Mouse (Mus musculus) stomach, embryonic 14.5 days (tissue): Measurements from ENCODE around the gene Cacna1d. TPM values are rescaled to one million over a fixed set of nuclear protein-coding genes. Genes with fewer than 3 reads are reported as not detected.

Source experiments
- ATAC-seq: fragments of 200-750 bp; cut with Nextera tagmentation; 2 replicates; pipeline ENCODE4 v1.8.0; 2017; ENCODE audit warnings: low read depth, moderate TSS enrichment; ENCODE audit not compliant: insufficient number of reproducible peaks, insufficient read depth, low FRiP score
- H3K27ac ChIP-seq: fragments of 300-500 bp; sonication (generic); 2 replicates; pipeline ENCODE4 v1.5.1; 2014; ENCODE audit warnings: mild to moderate bottlenecking, low read length, moderate library complexity, mixed read lengths
- H3K27me3 ChIP-seq: fragments of 300-500 bp; sonication (generic); 2 replicates; pipeline ENCODE4 v1.6.1; 2014; ENCODE audit warnings: low read length, control low read depth, mixed read lengths; ENCODE audit not compliant: control insufficient read depth, insufficient read depth
- H3K36me3 ChIP-seq: fragments of 300-500 bp; sonication (generic); 2 replicates; pipeline ENCODE4 v1.6.1; 2014; ENCODE audit warnings: mild to moderate bottlenecking, control low read depth, low read length, moderate library complexity, mixed read lengths; ENCODE audit not compliant: control insufficient read depth, insufficient read depth
- H3K4me1 ChIP-seq: fragments of 300-500 bp; sonication (generic); 2 replicates; pipeline ENCODE4 v1.6.1; 2014; ENCODE audit warnings: low read length, control low read depth, mixed read lengths; ENCODE audit not compliant: control insufficient read depth, insufficient read depth
- H3K4me2 ChIP-seq: fragments of 300-500 bp; sonication (generic); replicated peaks from 2 replicates; pipeline ENCODE4 v1.6.1; 2014; ENCODE audit warnings: low read depth, low read length, control low read depth
- H3K4me3 ChIP-seq: fragments of 300-500 bp; sonication (generic); 2 replicates; pipeline ENCODE4 v1.5.1; 2014; ENCODE audit warnings: low read depth, low read length, control low read depth
- H3K9ac ChIP-seq: fragments of 300-500 bp; sonication (generic); replicated peaks from 2 replicates; pipeline ENCODE4 v1.6.1; 2014; ENCODE audit warnings: low read depth, mild to moderate bottlenecking, control low read depth, low read length, moderate library complexity, mixed read lengths
- H3K9me3 ChIP-seq: fragments of 300-500 bp; sonication (generic); 2 replicates; pipeline ENCODE4 v1.6.1; 2016; ENCODE audit warnings: low read depth, low read length, control low read depth; ENCODE audit not compliant: control insufficient read depth
- WGBS: fragments of 180-500 bp; shearing (Covaris S2); extraction: QIAGEN DNeasy Blood & Tissue Kit; methylation state at CpG from one replicate; pipeline ENCODE4 v1.1.7; 2014; 5-methylcytosine and 5-hydroxymethylcytosine counted together
- polyA plus RNA-seq: library from polyadenylated mRNA; unstranded; fragments of >200 nt; fragmentation: Nextera tagmentation; extraction: Ambion mirVana; gene quantifications from 2 replicates; pipeline ENCODE4 v1.2.1, GENCODE M21; 2014

Cacna1d gene
- polyA plus RNA-seq, 1 experiment from 2014 or later: 15.3 TPM

GRCm38 (mm10) chr14:30163733-30164708 lies 327.2 kb downstream of the Cacna1d start:
- H3K27me3 ChIP-seq: no peaks in the 10 kb centered on the region
- no peaks in the 10 kb centered on the region for H3K4me1 ChIP-seq
- 76% methylated on average over 20 of the region's 20 CpGs for WGBS
- no peak overlapping the region for H3K27ac ChIP-seq
- ATAC-seq: no peak
- H3K36me3 ChIP-seq: no peaks in the 10 kb centered on the region; the same call in 1 of the 2 replicates
- no peak overlapping the region for H3K4me2 ChIP-seq
- H3K9me3 ChIP-seq: no peaks in the 10 kb centered on the region
- H3K9ac ChIP-seq: no peak overlapping the region
- H3K4me3 ChIP-seq: no peak overlapping the region

- Histone ChIP-seq H3K27ac (no peak overlapping the region), H3K36me3 (no peaks in the 10 kb centered on the region), H3K4me3 (no peak overlapping the region), H3K9ac (no peak overlapping the region), H3K4me1 (no peaks in the 10 kb centered on the region), H3K4me2 (no peak overlapping the region), H3K27me3 (no peaks in the 10 kb centered on the region), H3K9me3 (no peaks in the 10 kb centered on the region)
- ATAC-seq: no peak
- WGBS: 66% methylated on average over 7 of the region's 7 CpGs
These were observed 343.5 kb downstream of the Cacna1d start for GRCm38 (mm10) chr14:30147774-30148173.

GRCm38 (mm10) chr14:30138379-30138964 lies 352.8 kb downstream of the Cacna1d start:
- 37% methylated on average over 11 of the region's 11 CpGs for WGBS
- no peak overlapping the region for H3K9ac ChIP-seq
- no peak overlapping the region for H3K27ac ChIP-seq
- no peak for ATAC-seq
- H3K36me3 ChIP-seq: no peaks in the 10 kb centered on the region; the same call in 1 of the 2 replicates
- no peak overlapping the region for H3K4me3 ChIP-seq
- no peaks in the 10 kb centered on the region for H3K27me3 ChIP-seq
- H3K4me2 ChIP-seq: no peak overlapping the region
- H3K9me3 ChIP-seq: no peaks in the 10 kb centered on the region
- no peaks in the 10 kb centered on the region for H3K4me1 ChIP-seq

DNA sequence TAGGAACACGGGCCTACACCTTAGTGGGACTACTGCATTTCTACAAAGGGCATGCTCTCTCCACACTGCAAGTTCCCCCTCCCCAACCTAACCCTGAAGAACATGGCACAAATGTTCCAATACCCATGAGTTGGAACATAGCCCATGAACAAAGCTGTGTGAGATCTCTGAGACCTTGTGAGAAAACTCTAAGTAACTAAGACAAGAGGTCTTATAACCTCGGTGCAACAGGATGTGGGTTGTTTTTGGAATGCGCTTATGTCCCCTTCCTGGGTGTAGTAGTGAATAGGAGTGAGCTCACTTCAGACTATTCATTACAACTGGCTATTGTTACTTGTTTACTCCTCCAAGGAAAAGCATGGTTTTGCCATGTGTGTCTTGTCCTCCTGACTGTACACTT lies 353.3 kb downstream of the Cacna1d start:
- Histone ChIP-seq H3K36me3 (no peaks in the 10 kb centered on the region; the same call in 1 of the 2 replicates), H3K27me3 (no peaks in the 10 kb centered on the region), H3K9me3 (no peaks in the 10 kb centered on the region), H3K4me3 (no peak overlapping the region), H3K9ac (no peak overlapping the region), H3K4me2 (no peak overlapping the region), H3K27ac (no peak overlapping the region), H3K4me1 (no peaks in the 10 kb centered on the region)
- no peak for ATAC-seq
- WGBS: 71% methylated on average over 3 of the region's 3 CpGs

DNA sequence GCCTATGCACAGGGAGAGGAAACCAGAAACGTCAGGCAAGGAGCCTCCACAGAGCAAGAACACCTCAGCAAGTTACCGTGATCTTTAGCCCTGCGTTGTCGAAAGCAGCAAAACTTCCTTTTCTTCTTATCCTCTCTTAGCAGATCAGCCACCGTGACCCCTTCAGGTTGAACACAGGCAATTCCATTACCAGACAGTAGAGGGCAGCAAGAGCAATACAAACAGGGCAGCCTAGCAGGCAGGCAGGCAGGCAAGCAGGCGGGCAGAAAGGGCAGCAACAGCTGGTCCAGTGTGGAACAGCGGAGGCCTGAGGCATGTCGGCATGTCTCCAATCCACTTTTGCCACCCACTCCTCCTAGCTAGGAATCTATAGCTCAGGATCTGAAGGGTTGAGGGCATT lies 354.3 kb downstream of the Cacna1d start:
- ATAC-seq: peak; percentile 56; the same call in 1 of the 2 replicates
- Histone ChIP-seq H3K9ac (no peak overlapping the region), H3K4me3 (no peak overlapping the region), H3K27ac (no peak overlapping the region), H3K36me3 (no peaks in the 10 kb centered on the region; the same call in 1 of the 2 replicates), H3K9me3 (no peaks in the 10 kb centered on the region), H3K27me3 (no peaks in the 10 kb centered on the region), H3K4me2 (no peak overlapping the region), H3K4me1 (no peaks in the 10 kb centered on the region)
- WGBS: 7% methylated on average over 8 of the region's 8 CpGs

GRCm38 (mm10) chr14:30135351-30135750 lies 355.9 kb downstream of the Cacna1d start:
- Histone ChIP-seq H3K27me3 (no peaks in the 10 kb centered on the region), H3K9ac (no peak overlapping the region), H3K4me3 (no peak overlapping the region), H3K4me2 (no peak overlapping the region), H3K9me3 (no peaks in the 10 kb centered on the region), H3K4me1 (no peaks in the 10 kb centered on the region), H3K27ac (no peak overlapping the region), H3K36me3 (no peaks in the 10 kb centered on the region; the same call in 1 of the 2 replicates)
- 88% methylated on average over 10 of the region's 10 CpGs for WGBS
- ATAC-seq: no peak

DNA sequence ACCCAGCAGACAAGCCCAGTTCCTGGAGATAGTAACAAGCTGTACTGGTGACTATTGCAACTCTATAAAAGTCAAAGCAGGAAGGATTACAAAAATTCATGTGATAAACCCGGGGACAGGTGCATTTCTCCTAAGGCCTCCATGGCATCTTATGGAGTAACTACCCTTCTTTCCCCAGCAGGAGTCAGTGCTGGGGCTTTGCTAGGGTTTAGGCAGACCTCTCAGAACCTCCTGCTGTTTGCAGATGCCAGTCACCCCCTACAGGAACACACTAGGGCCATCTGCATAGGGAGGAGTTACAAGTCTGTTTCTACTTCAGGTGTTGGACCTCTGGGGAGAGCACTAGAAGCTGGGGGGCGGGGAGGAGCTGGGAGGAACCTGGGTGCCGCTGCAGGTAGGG lies 357.6 kb downstream of the Cacna1d start:
- H3K27me3 ChIP-seq: no peaks in the 10 kb centered on the region
- no peaks in the 10 kb centered on the region for H3K9me3 ChIP-seq
- H3K9ac ChIP-seq: no peak overlapping the region
- ATAC-seq: no peak
- H3K4me3 ChIP-seq: no peak overlapping the region
- 46% methylated on average over 3 of the region's 3 CpGs for WGBS
- H3K27ac ChIP-seq: no peak overlapping the region
- no peak overlapping the region for H3K4me2 ChIP-seq
- no peaks in the 10 kb centered on the region; the same call in none of the 2 replicates for H3K36me3 ChIP-seq
- H3K4me1 ChIP-seq: no peaks in the 10 kb centered on the region

DNA sequence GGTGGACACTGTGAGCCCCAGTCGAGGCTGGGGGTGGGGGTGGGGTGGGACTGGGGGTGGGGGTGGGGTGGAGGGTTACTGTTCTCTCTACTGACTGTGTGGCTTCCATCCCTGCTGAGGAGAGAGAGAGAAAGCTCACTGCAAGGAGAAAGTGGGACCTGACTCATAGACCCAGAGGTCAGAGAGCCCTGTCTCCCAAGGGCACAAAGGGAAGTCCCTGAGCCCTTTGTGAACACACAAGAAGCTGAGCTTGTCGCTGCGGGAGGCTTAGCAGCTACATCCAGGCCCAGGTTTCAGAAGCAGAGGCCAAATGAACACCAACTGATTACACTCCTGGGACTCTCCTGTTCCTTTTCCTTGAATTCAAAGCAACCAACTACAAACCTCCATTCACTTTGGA lies 360.0 kb downstream of the Cacna1d start:
- Histone ChIP-seq H3K4me1 (no peaks in the 10 kb centered on the region), H3K9ac (no peak overlapping the region), H3K4me2 (no peak overlapping the region), H3K27me3 (no peaks in the 10 kb centered on the region), H3K36me3 (no peaks in the 10 kb centered on the region; the same call in none of the 2 replicates), H3K4me3 (no peak overlapping the region), H3K27ac (no peak overlapping the region), H3K9me3 (no peaks in the 10 kb centered on the region)
- ATAC-seq: no peak
- WGBS: 24% methylated on average over 3 of the region's 3 CpGs
